Mouse (Mus musculus) kidney, postnatal 14 days (tissue): Measurements from ENCODE around the gene Mcrip2.
"Not testable (repeated sequence)": the region's sequence is repeated elsewhere in the genome, so short reads cannot be mapped to it uniquely, and the experiment has no call there.

ENCODE experiments used
- DNase-seq: peaks from one replicate; pipeline ENCODE4 v3.0.0; 2022; ENCODE audit warnings: mixed read lengths

Gene Mcrip2

DNA sequence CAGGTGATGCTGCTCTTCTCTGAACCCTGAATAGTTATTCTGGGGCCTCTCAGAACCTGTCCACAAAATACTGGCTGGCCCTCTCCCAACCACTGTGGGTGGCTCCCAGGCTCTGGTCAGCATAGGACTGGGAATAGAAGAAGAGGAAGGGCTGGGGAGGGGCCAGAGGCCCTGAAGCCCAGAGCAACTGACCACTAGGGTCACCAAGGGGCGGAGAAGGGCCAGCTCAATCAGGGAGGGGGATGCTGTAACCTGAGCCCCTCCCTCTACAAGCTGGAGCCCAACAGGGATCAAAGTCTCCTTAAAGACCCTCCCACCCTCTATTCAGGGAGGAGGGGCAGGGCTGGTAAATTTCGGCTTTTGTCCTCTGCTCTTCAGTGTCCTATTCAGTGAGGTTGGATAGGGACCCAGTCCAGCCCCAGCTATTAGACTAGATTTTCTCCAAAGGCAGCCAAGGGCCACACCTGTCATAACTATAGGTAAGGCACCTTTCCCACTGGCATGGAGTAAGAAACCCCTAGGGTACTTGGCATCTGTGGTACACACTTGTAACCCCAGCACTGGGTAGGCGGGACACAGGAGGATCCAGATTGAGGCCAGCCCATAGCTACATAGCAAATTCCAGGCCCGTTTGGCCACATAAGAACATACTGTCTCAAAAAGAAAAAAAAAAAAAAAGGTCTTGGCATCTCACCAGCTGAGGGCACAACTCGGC lies 11.8 kb upstream of the Mcrip2 start, which contains the start of gene Wfikkn1:
Gene Wfikkn1 (minus strand): TSS at position 663 of the 715 bp plus-strand sequence.
- DNase-seq = no peak

DNA sequence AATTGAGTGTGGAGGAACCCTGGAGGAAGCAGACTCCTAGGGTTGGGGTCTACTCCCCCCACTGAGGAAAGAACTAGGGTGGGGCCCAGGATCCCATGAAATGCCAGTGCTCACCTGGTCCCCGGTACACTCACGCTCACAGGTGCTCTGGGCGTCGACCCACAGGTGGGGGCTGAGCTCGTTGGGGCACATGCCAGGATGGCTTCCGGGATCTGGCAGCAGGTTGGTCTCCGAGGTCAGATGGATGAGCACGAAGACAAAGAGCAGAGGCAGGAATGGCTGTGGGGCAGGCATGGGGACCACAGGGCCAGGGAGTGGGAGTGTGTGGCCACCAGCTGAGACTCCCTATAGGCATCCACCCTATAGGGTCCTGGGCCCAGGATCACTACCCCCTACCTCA lies 11.2 kb upstream of the Mcrip2 start:
- DNase-seq = no peak

DNA sequence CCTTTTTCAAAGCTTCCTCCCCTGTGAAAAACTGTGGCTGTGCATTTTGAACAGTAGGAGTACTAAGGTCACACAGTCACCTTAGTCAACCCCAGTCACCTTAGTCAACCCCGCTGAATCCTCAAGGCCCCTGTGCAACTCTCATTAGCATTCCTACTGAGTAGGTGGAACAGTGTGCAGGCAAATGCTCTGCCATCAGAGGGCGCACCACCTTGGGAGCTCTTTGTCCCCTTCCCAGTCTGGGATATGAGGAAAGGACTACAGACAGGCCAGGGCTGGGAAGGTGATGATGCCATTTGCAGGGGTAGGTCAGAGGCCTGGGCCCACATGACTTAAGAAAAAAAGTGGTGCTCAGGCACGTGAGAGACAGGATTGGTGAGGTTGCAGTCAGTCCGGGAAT lies 10.7 kb upstream of the Mcrip2 start:
- peak; percentile 76 for DNase-seq

DNA sequence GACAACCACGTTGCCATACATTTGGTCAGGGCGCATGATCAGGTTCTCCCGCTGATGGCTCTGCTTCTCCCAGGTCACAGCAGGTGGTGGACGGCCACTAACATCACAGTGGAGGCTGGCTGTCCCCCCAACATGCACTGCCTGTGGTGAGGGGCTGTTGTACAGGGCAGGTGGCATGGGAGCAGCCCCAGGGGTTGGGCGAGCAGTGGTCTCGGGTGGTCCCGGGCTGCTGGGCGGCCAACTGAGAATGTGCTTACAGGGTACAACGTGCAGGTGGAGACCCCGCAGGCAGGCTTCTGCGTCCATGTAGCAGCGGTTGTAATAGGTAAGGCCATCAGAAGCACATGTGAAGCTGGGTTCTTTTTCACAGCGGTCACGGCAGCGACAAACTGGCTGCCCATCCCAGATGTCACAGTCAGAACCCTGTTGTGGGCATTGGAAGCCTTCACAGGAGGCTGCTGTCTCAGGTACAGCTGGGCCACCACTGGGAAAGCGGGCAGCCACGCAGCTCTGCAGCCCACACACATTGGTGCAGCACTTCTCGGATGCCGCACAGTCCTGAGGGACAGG lies 10.1 kb upstream of the Mcrip2 start:
- DNase-seq = no peak

DNA sequence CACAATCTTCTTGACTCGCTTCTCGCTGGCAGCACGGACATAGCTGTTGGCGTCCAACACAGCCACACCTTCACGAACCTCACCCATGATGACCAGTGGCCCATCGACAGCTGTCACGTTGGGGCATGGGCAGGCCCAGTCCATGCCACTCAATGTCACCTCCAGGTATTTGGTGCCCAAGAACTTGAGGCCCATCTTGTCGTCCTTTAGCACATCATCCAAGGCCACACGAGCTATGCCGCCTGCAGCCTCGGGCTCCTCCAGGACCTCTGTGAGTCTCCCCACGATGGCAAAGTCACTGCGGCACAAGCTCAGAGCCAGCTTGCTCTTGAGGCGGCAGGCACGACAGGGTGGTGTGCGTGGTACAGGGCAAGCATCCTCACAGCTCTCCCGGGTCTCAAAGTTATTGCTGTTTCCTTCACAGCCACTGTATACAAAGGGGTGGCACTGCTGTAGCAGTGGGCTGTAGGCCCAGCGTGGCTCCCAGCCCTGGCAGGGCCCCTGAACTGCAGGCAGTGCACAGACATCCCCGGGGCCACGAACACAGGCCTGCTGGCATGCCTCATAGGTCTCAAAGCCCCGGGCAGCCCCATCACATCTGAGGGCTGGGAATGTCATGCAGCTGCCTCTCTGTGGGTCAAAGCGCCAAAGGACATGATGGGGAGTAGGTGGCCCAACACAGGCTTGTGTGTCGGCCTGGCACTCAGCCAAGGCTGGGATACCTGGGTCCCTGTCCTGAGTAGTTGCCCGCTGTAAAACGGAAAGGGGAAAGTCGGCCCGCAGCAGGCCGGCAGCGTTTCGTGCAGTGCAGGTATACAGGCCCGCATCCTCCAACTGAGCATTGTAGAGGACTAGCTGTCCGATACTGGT lies 9.4 kb upstream of the Mcrip2 start:
- DNase-seq = no peak

DNA sequence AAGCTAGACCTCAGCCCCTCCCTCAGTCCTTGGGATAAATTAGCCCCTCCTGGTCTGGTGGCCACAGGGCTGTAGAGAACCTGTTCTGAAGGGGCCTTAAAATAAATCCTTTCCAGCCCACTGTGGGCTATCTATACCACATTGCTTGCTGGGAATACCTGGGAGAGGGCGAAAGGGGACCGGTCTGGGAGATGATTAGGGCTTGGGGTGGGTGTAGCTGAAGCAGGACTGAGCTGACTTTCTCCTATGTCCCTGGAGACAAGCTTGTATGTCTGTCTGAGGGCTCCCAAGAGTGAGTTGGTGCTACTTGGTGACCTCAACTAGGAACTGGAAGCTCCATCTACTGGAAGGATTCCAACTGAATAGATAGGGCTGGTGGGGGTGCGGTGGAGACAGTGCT lies 8.5 kb upstream of the Mcrip2 start:
- no peak for DNase-seq

DNA sequence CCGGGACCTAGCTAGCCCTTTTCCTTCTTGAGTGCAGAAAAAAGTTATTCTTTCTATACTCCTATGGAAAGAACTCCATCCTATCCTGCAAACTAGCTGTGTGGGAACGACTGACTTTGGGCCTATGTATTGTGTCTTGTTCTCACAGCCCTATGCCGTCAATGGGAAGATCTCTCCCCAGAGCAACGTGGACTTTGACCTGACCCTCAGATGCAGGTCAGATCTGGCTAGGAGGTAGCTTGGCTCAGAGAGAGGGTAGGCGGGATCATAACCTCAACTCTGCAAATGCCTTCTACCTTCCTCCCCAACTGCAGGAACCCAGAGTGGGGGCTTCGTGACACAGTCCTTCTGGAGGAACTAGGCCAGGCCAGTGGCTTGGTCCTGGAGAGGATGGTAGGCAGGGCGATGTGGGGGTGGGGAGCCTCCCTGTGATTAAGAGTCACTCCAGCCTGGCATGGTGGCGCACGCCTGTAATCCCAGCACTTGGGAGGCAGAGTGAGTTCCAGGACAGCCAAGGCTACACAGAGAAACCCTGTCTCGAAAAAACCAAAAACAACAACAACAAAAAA lies 7.9 kb upstream of the Mcrip2 start:
- DNase-seq = peak; percentile 79

DNA sequence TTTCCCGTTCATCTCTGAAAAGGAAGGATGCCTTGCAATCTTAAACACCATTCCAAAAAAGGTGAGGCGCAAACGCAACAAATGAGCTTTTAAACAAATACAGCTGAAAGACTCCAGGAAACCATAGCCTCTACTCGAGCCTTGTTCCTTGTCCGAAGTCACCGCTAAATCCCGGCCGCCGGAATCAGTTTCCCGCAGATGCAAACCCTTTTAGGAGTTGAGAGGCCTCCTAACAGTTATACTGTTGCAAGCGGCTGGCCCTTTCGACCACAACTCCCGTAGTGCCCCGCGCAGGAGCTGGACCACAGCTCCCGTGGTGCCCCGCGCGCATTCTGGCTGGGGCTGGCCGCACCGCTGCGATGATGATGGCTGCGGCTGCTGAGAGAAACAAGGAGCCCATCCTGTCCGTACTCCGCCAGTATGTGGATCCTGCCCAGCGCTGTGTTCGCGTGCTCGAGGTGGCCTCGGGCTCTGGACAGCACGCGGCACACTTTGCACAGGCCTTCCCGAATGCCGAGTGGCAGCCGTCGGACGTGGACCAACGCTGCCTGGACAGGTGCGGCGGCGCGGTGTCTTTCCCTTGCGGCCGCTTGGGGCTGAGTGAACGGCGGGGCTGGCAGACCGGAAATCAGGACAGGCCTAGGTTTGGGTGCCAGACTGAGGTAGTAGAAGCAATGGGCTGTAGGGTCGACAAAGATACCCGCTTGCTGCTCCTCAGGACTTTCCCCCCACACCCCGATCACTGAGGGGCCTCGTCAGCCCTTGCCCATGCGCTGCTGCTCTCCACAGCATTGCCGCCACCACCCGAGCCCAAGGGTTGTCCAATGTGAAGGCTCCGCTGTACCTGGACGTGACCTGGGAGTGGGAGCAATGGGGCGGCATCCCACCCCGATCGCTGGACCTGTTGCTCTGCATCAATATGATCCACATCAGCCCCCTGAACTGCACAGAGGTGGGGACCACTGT lies 6.9 kb upstream of the Mcrip2 start:
- peak; percentile 93 for DNase-seq

DNA sequence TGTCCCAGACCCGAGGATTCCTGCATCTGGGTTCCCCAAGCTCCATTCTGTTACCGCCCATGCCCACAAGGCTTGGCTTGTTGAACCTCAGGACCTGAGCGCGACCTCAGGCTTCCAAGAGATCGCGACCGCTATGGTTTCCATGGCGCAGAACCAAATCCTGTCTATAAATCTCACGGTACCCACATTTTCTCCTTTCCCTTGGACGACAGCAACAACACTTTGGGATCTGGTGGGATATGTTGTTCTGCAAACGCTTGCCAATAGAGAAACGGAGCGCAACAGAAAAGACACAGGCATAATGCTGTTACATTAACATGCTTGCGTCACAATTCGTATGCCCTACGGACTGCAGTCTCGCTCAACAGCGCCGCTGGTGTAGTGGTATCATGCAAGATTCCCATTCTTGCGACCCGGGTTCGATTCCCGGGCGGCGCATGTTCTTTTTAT lies 6.2 kb upstream of the Mcrip2 start, which contains the start of gene Mettl26:
Gene Mettl26 (plus strand): TSS at position 354 of the 450 bp plus-strand sequence.
- DNase-seq = peak; percentile 94

DNA sequence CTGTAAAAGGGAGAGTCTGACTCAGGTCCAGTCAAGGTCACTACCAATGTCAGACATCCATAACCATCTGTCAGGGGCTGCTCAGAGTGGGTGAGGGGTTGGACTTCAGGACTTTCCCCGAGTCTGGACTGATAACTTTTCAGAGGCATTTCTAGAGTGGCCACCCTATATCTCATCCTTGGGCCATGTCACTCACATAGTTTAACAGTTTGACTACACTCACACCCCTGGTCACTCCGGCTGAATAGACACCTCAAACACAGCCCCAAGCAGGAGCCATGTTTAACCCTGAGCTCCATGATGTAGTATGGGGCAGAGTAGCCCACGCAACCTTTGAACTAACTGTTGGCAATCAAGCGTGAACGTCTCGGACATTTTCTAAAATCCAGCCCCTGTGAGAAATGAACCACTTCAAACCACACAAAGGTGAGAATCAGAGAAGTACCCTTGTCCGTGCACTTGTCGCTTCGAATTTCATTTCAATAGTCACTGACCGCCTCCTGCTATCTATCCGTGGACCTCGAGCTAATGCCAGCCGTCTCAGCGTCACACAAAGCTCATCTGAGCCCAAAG lies 5.7 kb upstream of the Mcrip2 start:
- peak; percentile 50 for DNase-seq

DNA sequence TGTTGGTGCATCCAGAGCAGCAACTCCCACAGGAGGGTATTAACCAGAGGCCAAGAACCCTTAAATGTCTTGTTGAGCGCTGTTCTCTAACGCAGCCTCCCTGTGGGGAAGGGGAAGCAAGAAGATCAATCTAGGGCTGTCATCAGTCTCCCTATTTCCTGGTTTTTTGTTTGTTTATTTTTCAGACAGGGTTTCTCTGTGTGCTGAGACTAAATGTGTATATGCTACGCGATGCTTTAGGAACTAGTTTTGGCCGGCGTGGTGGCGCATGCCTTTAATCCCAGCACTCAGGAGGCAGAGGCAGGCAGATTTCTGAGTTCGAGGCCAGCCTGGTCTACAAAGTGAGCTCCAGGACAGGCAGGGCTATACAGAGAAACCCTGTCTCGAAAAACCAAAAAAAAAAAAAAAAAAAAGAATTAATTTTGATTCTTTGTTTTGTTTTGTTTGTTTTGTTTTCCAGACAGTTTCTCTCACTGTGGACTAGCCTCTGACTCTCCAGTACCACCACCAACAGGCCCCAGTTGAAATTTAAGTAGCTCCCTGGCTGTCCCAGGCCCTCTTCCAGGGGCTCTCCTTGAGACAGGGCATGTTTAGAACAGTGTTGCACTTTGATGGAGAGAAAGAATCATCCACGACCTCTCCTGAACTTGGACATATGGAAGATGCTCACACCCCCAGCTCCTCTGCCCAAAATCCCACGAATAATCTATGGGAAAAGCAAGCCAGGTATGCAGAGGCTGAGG lies 5.0 kb upstream of the Mcrip2 start:
- DNase-seq = no peak

DNA sequence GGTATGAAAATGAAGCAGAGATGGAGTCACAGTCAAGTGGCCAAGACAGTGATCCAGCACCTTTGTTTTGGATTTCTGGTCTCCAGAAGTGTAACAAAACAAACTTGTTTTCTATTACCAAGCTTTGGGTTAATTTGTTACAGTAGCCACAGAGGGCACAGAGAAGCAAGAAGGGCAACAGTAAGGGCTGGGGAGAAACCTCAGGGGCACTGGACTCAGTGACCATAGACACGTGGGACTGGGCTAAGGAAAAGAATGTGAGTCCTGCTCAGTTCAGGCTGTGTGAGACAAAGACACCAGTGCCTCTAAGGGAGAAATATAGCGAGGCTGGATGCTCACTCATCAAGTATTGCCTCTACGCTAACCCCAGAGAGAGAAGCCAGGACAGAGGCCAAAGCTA lies 4.1 kb upstream of the Mcrip2 start:
- DNase-seq = no peak

DNA sequence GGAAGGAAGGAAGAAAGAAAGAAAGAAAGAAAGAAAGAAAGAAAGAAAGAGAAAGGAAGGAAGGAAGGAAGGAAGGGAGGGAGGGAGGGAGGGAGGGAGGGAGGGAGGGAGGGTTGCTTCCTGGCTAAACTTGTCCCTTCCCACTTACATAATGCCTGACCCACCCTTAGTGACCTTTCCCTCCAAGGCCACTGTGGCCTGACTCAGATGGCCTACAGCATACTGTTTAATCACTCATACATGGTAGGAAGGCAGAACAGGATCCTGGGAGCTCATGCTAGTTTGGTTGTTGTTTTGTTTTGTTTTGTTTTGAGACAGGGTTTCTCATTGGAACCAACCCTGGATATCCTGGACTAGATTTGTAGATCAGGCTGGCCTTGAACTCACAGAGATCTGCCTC lies 3.0 kb upstream of the Mcrip2 start:
- not testable (repeated sequence) for DNase-seq

DNA sequence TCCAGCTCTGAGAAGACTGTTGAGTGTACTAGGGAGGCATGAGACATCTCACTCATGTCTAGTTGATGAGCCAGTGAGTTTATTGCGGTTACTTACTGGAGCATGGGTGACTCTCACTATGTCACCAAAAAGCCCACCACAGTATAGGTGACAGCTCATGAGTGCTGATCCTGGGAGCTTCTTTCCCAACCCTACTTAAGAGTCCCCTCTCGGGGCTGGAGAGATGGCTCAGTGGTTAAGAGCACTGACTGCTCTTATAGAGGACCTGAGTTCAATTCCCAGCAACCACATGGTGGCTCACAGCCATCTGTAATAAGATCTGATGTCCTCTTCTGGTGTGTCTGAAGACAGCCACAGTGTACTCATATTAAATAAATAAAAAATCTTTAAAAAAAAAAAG lies 1.4 kb upstream of the Mcrip2 start:
- no peak for DNase-seq

DNA sequence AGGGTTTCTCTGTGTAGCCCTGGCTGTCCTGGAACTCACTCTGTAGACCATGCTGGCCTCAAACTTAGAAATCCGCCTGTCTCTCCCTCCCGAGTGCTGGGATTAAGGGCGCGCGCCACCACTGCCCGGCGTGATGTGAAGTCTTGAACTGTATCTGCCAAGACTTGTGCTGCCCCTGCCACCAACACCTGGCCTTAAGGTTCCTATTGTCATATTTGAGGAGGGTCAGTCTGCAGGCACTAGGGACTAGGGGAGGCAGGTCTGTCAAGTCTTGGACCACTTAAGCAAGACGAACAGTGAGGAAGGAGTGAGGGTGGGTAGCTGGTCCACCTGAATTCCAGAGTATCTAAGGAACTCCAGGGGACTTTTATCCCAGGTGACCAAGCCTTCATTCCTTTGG lies 934 bp upstream of the Mcrip2 start:
- no peak for DNase-seq

DNA sequence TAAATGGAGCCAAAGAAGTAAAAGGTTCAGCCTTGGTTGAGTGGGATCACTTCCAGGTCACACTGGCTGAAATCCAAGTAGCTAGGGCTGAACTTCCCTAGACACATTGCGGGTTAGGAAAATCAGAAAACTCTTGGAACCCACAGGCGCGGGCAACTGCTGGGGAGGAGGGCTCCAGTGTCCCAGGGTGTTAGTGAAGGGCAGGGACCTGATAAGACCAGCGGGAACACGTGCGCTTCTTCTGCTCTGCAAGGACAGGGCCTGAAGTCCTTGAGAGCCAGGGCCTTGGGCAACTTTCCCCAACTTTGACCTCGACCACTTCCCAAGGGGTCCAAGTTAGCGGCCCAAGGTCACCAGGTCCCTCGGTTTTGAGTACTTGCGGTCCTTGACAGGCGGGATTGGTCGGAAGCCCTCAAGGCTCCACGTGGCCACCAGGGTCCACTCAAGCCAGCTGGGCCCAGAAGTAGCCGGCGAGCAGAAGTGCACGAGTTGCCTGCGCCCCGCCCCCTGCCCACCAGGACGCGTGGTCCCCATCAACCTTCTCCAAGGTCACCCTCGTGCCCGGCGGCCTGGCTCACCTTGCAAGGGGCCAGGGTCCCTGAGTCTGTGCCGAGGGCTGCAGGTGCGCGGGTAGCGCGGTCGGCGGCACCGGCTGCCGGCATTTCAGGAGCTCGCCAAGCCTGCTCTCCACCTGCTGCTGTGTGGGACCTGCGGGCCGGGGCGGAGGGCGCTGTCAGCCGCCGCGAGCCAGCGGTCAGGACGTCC lies 546 bp downstream of the Mcrip2 start:
- peak; percentile 80 for DNase-seq

DNA sequence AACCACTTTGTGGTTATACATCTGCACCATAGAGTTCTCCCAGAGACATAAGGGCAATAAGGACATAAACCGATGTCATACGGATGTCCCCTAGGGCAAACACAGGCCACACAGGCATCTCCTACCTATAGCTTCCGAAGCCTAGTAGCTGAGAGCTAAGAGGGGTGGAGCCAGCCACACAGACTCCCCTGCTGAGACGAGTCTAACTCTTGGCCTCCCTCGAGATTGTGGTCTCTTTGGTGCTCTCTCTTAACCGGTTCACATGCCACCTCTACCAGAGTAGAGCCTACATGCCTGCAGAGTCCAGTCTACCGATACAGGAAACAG lies 1.1 kb downstream of the Mcrip2 start:
- no peak for DNase-seq

DNA sequence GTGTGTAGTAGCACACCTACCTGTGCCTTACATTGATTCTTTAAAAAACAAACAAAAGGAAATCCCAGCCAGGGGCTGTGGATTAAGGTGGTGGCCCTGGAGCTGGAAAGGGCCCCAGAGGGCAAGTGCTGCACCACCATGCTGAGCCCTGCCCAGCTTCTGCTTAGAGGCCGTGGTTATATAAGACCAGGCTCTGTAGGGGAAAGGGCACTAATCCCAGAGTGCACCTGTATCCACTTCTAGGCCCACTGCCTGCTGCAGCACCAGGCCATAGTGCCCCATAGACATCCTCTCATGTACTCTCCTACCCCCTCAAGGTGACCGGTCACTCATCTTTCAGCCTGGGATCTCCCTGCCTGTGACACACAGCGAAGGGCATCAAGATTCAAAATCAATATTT lies 2.4 kb downstream of the Mcrip2 start:
- DNase-seq = peak; percentile 52

DNA sequence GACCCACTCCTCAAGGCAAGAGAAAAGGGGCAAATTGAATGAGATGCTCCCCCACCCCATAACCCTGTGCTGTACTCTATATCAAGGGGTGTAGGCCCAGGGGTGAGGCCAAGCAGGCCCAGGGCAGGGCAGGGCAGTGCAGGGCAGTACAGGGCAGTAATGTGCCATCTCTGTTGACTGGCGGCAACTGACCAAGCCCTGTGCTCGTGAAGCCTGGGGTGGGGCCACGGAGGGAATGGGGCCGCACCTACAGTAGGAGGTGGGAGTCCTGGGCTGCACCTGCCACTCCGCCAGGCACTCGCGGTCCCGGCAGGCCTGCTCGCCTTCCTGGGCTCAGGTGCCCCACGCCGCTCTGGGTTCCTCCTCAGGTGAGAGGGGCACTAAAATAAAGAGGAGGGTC lies 3.3 kb downstream of the Mcrip2 start:
- no peak for DNase-seq

DNA sequence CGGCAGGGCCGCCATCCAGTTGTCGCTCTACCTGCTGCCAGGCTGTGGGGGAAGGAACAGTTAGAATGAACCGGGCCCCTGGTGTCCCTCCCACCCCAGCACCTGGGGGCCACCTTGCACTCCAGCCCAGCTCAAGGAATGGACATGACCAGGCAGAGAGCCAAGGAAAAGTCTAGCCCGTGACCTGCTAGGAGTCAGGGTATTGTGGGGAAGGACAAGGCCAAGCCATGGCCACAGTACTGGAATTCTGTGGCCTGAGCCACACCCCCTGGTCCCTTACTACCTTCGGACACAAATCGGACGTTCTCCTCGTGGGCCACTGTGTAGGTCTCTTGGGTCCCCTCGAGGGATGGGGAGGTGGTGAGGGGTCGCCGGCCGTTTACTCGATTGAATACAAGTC lies 4.3 kb downstream of the Mcrip2 start:
- peak; percentile 54 for DNase-seq
